Mouse (Mus musculus) liver, embryonic 15.5 days (tissue): Measurements from ENCODE around the gene Ppm1g. TPM values are rescaled to one million over a fixed set of nuclear protein-coding genes. Genes with fewer than 3 reads are reported as not detected.

ENCODE experiments used
- ATAC-seq: fragments of 200-750 bp; cut with Nextera tagmentation; 2 replicates; pipeline ENCODE4 v1.8.0; 2017; ENCODE audit warnings: moderate number of reproducible peaks, mild to moderate bottlenecking, moderate library complexity; ENCODE audit not compliant: insufficient read depth
- H3K27ac ChIP-seq: fragments of 300-500 bp; sonication (generic); replicated peaks from 2 replicates; pipeline ENCODE4 v1.5.1; 2015; ENCODE audit warnings: mild to moderate bottlenecking, inconsistent platforms
- H3K27me3 ChIP-seq: fragments of 300-500 bp; sonication (generic); 2 replicates; pipeline ENCODE4 v1.6.1; 2015; ENCODE audit warnings: mild to moderate bottlenecking, inconsistent platforms
- H3K36me3 ChIP-seq: fragments of 300-500 bp; sonication (generic); replicated peaks from 2 replicates; pipeline ENCODE4 v1.6.1; 2015; ENCODE audit warnings: moderate library complexity, mild to moderate bottlenecking, inconsistent platforms
- H3K4me1 ChIP-seq: fragments of 300-500 bp; sonication (generic); replicated peaks from 2 replicates; pipeline ENCODE4 v1.6.1; 2015; ENCODE audit warnings: inconsistent platforms
- H3K4me2 ChIP-seq: fragments of 300-500 bp; sonication (generic); 2 replicates; pipeline ENCODE4 v1.6.1; 2015; ENCODE audit warnings: moderate library complexity, mild to moderate bottlenecking, inconsistent platforms
- H3K4me3 ChIP-seq: fragments of 300-500 bp; sonication (generic); replicated peaks from 2 replicates; pipeline ENCODE4 v1.5.1; 2015; ENCODE audit warnings: mild to moderate bottlenecking, inconsistent platforms
- H3K9ac ChIP-seq: fragments of 300-500 bp; sonication (generic); 2 replicates; pipeline ENCODE4 v1.6.1; 2015; ENCODE audit warnings: moderate library complexity, mild to moderate bottlenecking, inconsistent platforms
- H3K9me3 ChIP-seq: fragments of 300-500 bp; sonication (generic); replicated peaks from 2 replicates; pipeline ENCODE4 v1.6.1; 2016; ENCODE audit warnings: inconsistent platforms
- WGBS: fragments of 180-500 bp; shearing (Covaris S2); methylation state at CpG from one replicate; pipeline ENCODE4 v1.1.7; 2015; ENCODE audit warnings: mixed read lengths; ENCODE audit not compliant: insufficient replicate concordance; 5-methylcytosine and 5-hydroxymethylcytosine counted together
- polyA plus RNA-seq: library from polyadenylated mRNA; unstranded; fragments of >200 nt; fragmentation: Nextera tagmentation; extraction: Ambion mirVana; gene quantifications from 2 replicates; pipeline ENCODE4 v1.2.1, GENCODE M21; 2015

Ppm1g gene
- polyA plus RNA-seq, 1 experiment from 2014 or later: 110 TPM

- Histone ChIP-seq H3K4me1 (peaks cover 24% of the 10 kb centered on the region), H3K27me3 (no peaks in the 10 kb centered on the region), H3K9ac (peak overlapping the region; percentile 82), H3K36me3 (peaks cover 70% of the 10 kb centered on the region), H3K4me2 (peak overlapping the region; percentile 79), H3K27ac (peak overlapping the region; percentile 91), H3K4me3 (peak overlapping the region; percentile 84), H3K9me3 (no peaks in the 10 kb centered on the region)
- peak; percentile 47 for ATAC-seq
- 10% methylated on average over 42 of the region's 42 CpGs for WGBS
Observed at GRCm38 (mm10) chr5:31192045-31192938, 28.2 kb downstream of the Ppm1g start.

DNA sequence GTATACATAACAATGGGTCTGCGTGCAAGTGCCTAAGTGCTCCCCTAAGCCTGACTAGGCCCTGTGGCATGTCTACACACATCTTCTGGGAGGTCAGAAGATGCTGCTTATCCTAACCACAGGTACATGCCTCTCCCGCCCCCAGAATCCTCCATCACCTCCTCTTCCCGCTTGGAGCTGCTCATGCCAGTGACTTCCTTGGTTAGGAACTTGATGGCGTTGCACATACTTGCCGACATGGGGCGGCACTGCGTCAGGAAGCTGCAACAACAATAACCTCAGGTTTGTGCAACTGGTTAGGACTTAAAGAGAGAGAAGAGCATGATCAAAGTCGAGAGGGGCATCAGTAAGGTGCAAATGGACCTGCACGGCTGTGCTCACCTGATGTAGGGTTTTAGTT, 30.3 kb downstream of the Ppm1g start:
- 83% methylated on average over 9 of the region's 9 CpGs for WGBS
- Histone ChIP-seq H3K27me3 (no peaks in the 10 kb centered on the region), H3K9me3 (no peaks in the 10 kb centered on the region), H3K9ac (no peak overlapping the region), H3K36me3 (peaks cover 58% of the 10 kb centered on the region), H3K27ac (no peak overlapping the region), H3K4me3 (no peak overlapping the region), H3K4me1 (peaks cover 27% of the 10 kb centered on the region), H3K4me2 (no peak overlapping the region)
- ATAC-seq: no peak

DNA sequence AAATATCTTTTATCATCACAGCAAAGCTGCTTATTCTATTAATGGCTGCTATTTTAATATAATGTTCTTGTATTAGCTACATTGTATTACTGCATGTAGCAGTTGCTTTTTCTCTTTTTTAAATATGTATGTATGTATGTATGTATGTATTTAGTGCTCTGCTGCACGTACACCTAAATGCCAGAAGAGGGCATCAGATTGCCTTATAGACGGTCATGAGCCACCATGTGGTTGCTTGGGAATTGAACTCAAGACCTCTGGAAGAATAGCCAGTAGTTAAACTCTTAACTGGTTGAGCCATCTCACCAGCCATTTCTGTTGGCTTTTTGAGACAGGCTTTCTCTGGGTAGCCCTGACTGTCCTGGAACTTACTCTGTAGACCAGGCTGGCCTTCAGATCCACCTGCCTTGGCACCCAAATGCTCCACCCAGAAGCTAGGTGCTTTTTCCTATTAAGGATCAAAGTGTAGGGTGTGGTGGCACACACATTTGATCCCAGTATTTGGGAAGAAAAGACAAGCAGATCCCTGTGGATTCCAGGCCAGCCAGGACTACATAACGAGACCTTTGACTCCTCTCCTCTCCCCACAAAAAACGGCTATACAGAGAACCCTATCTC, 32.2 kb downstream of the Ppm1g start:
- H3K9ac ChIP-seq: no peak overlapping the region
- no peak for ATAC-seq

DNA sequence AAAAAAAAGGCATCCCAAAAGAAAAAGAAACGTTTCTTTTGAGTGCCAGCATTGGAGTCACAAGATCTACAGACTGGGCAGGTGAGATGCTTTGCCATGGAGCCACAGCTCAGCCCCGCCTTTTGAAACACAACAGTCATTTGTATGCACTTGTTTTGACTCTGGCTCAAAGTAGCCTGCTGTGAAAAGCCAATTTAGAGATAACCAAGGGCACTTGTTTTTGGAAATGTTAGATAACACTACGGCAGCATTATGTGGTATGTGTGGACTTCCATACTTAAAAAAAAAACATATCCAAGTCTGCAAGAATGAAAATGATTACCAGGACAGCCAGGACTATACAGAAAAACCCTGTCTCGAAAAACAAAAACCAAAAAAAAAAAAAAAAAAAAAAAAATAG, 36.8 kb downstream of the Ppm1g start:
- Histone ChIP-seq H3K9ac (no peak overlapping the region), H3K36me3 (peaks cover 25% of the 10 kb centered on the region), H3K27me3 (no peaks in the 10 kb centered on the region), H3K27ac (peak overlapping the region; percentile 78), H3K9me3 (no peaks in the 10 kb centered on the region), H3K4me2 (peak overlapping the region; percentile 33), H3K4me1 (peaks cover 45% of the 10 kb centered on the region), H3K4me3 (no peak overlapping the region)
- 17% methylated on average over 4 of the region's 4 CpGs for WGBS
- peak; percentile 40 for ATAC-seq

More for the DNA sequence above, 32.2 kb downstream of the Ppm1g start:
- WGBS: 63% methylated on average over 4 of the region's 4 CpGs
- Histone ChIP-seq H3K4me2 (no peak overlapping the region), H3K27me3 (no peaks in the 10 kb centered on the region), H3K27ac (no peak overlapping the region), H3K36me3 (peaks cover 48% of the 10 kb centered on the region), H3K4me3 (no peak overlapping the region), H3K4me1 (peaks cover 31% of the 10 kb centered on the region), H3K9me3 (no peaks in the 10 kb centered on the region)

GRCm38 (mm10) chr5:31181183-31181770, 39.2 kb downstream of the Ppm1g start:
- no peak overlapping the region for H3K4me3 ChIP-seq
- H3K9ac ChIP-seq: no peak overlapping the region
- WGBS: 85% methylated on average over 9 of the region's 9 CpGs
- no peaks in the 10 kb centered on the region for H3K9me3 ChIP-seq
- no peaks in the 10 kb centered on the region for H3K27me3 ChIP-seq
- H3K36me3 ChIP-seq: peaks cover 14% of the 10 kb centered on the region
- peak overlapping the region; percentile 92 for H3K4me2 ChIP-seq
- peaks cover 59% of the 10 kb centered on the region for H3K4me1 ChIP-seq
- no peak for ATAC-seq
- H3K27ac ChIP-seq: no peak overlapping the region

DNA sequence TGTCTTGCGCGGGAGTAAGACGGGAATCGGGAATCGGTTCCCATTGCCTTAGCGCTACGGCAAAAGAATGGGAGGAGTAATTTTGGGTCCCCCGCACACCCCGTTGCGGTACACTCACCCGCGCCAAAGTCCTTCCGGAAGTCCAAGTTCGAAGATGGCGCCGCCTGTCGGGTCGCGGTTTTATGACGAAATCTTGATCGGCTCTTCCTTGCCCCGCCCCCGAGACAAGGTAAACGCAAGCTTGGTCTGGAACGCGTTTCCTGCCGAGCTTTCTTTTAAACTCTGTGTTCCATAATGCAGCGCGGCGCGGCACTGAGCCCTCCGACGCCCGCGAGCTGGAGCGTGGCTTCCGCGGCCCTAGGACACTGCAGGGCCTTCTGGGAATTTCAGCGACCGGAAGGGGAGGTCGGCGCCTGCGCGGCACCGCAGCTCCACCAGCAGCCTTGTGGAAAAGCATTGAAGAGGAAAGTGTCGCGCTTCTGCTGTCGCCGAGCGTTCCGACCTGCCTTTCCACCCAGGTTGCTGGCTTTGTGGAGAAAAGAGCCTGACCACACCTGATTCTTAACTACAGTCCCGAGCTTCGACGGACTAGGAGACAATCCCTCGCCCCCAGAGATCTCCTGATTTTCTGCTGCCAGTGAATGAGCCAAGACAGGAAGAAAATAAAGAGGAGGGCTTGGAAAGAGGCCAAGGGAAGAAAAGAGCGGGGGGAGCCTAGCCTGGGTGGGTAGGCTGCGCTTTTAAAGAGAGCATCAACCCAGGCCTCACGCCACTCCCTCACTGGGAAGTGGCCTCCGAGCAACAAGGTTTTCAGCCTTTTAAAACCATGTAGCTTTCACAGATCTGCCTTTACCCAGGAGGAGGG, 40.5 kb downstream of the Ppm1g start, which contains the start of the genes Gm29609 and Gtf3c2:
TSS of gene Gm29609 (minus strand) at position 146 of the 865 bp plus-strand sequence.
TSS of gene Gtf3c2 (minus strand) at position 379 of the 865 bp plus-strand sequence.
- Histone ChIP-seq H3K36me3 (peaks cover 18% of the 10 kb centered on the region), H3K27me3 (no peaks in the 10 kb centered on the region), H3K4me2 (peak within 1 kb of the TSS; percentile 92), H3K27ac (peak within 1 kb of the TSS; percentile 99), H3K9ac (peak within 1 kb of the TSS; percentile 77), H3K4me1 (peaks cover 53% of the 10 kb centered on the region), H3K4me3 (peak within 1 kb of the TSS; percentile 73), H3K9me3 (no peaks in the 10 kb centered on the region)
- under 1% methylated on average over 59 of the region's 59 CpGs for WGBS
- peak; percentile 90 for ATAC-seq

DNA sequence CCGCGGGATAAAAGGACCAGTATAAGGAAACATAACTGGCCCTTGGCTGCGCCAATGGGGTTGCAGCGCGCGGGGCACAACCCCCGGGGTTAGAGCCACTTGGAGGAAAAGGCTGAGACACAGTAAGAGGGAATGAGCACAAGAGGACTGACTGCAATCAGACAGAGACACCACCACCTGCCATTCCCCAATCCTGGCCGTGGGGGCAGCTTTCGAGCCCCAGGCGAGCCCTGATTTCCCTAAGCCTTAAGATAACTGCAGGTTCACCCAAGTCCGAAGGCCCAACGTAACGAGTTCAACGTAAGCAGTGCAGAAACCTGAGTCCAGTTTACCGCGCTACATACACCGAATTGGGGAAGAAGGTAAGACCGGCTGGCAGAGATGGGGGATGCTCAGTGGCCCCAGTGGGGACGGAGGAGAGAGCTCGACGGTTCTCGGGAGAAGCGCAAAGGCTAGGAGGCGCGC, 41.2 kb downstream of the Ppm1g start:
- peak overlapping the region; percentile 77 for H3K9ac ChIP-seq
- no peaks in the 10 kb centered on the region for H3K9me3 ChIP-seq
- peak overlapping the region; percentile 99 for H3K27ac ChIP-seq
- H3K4me1 ChIP-seq: peaks cover 48% of the 10 kb centered on the region
- peak; percentile 62 for ATAC-seq
- H3K4me2 ChIP-seq: peak overlapping the region; percentile 92
- peaks cover 25% of the 10 kb centered on the region for H3K36me3 ChIP-seq
- peak overlapping the region; percentile 73 for H3K4me3 ChIP-seq
- whole genome bisulfite sequencing: under 1% methylated on average over 25 of the region's 25 CpGs
- no peaks in the 10 kb centered on the region for H3K27me3 ChIP-seq

DNA sequence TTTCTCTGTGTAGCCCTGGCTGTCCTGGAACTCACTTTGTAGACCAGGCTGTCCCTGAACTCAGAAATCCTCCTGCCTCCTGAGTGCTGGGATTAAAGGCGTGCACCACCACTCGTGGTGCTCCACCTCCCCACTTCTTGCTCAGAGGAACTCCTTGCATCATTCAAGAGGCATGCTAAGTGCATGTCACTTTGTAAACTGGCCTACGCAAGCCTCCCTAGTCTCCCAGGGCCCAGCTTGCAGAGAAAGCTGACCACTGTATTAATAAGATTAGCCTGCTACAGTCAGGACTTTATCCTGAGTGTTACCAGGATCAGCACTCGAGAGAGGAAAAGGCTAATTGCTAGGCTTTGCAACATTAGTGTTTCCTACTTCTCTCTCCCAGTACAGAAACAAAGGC, 51.9 kb downstream of the Ppm1g start:
- Histone ChIP-seq H3K27ac (no peak overlapping the region), H3K4me1 (no peaks in the 10 kb centered on the region; the same call in 1 of the 2 replicates), H3K4me3 (no peak overlapping the region), H3K9ac (no peak overlapping the region), H3K36me3 (peaks cover 98% of the 10 kb centered on the region), H3K4me2 (no peak overlapping the region), H3K27me3 (no peaks in the 10 kb centered on the region), H3K9me3 (no peaks in the 10 kb centered on the region)
- no peak for ATAC-seq
- 86% methylated on average over 4 of the region's 4 CpGs for WGBS

GRCm38 (mm10) chr5:31164878-31165277, 55.6 kb downstream of the Ppm1g start:
- WGBS: 51% methylated on average over 1 of the region's 1 CpGs
- Histone ChIP-seq H3K4me1 (peaks cover 8% of the 10 kb centered on the region; the same call in 1 of the 2 replicates), H3K27me3 (no peaks in the 10 kb centered on the region), H3K4me2 (0 out of 2 replicates have a peak overlapping the region, but pooled peaks have one; percentile 13), H3K27ac (no peak overlapping the region), H3K36me3 (peaks cover 94% of the 10 kb centered on the region), H3K9ac (no peak overlapping the region), H3K9me3 (no peaks in the 10 kb centered on the region), H3K4me3 (no peak overlapping the region)
- peak; percentile 51 for ATAC-seq

- ATAC-seq: 0 out of 2 replicates have a peak, but pooled peaks have one; percentile 51
- H3K9me3 ChIP-seq: no peaks in the 10 kb centered on the region
- H3K4me3 ChIP-seq: no peak overlapping the region
- H3K36me3 ChIP-seq: peaks cover 94% of the 10 kb centered on the region
- peaks cover 8% of the 10 kb centered on the region; the same call in 1 of the 2 replicates for H3K4me1 ChIP-seq
- no peak overlapping the region for H3K4me2 ChIP-seq
- no peaks in the 10 kb centered on the region for H3K27me3 ChIP-seq
- no peak overlapping the region for H3K27ac ChIP-seq
- no peak overlapping the region for H3K9ac ChIP-seq
Observed at GRCm38 (mm10) chr5:31162462-31162861, 58.0 kb downstream of the Ppm1g start.
